Mouse (Mus musculus) lung, embryonic 14.5 days (tissue): ENCODE measurements around the gene 1700049E17Rik2. TPM values are rescaled to one million over a fixed set of nuclear protein-coding genes. Genes with fewer than 3 reads are reported as not detected.
"Not testable (repeated sequence)": the region's sequence is repeated elsewhere in the genome, so short reads cannot be mapped to it uniquely, and the experiment has no call there.

ENCODE experiments used
- ATAC-seq: fragments of 200-750 bp; cut with Nextera tagmentation; 2 replicates; pipeline ENCODE4 v1.8.0; 2017; ENCODE audit warnings: mild to moderate bottlenecking, moderate TSS enrichment, moderate library complexity; ENCODE audit not compliant: insufficient read depth
- DNase-seq: peaks from one replicate; pipeline ENCODE4 v3.0.0-alpha.2; 2015
- H3K27ac ChIP-seq: fragments of 300-500 bp; sonication (generic); 2 replicates; pipeline ENCODE4 v1.5.1; 2014; ENCODE audit warnings: low read depth, mild to moderate bottlenecking, moderate library complexity
- H3K27me3 ChIP-seq: fragments of 300-500 bp; sonication (generic); 2 replicates; pipeline ENCODE4 v1.6.1; 2014; ENCODE audit warnings: low read length, control low read depth; ENCODE audit not compliant: insufficient read depth
- H3K36me3 ChIP-seq: fragments of 300-500 bp; sonication (generic); 2 replicates; pipeline ENCODE4 v1.6.1; 2014; ENCODE audit warnings: control low read depth; ENCODE audit not compliant: insufficient read depth
- H3K4me1 ChIP-seq: fragments of 300-500 bp; sonication (generic); 2 replicates; pipeline ENCODE4 v1.6.1; 2014; ENCODE audit warnings: antibody characterized with exemption, control low read depth; ENCODE audit not compliant: insufficient read depth
- H3K4me2 ChIP-seq: fragments of 300-500 bp; sonication (generic); 2 replicates; pipeline ENCODE4 v1.6.1; 2014; ENCODE audit warnings: mild to moderate bottlenecking
- H3K4me3 ChIP-seq: fragments of 300-500 bp; sonication (generic); 2 replicates; pipeline ENCODE4 v1.5.1; 2014; ENCODE audit warnings: low read depth, low read length
- H3K9ac ChIP-seq: fragments of 300-500 bp; sonication (generic); 2 replicates; pipeline ENCODE4 v1.6.1; 2014
- H3K9me3 ChIP-seq: fragments of 300-500 bp; sonication (generic); 2 replicates; pipeline ENCODE4 v1.6.1; 2016; ENCODE audit warnings: low read depth, low read length, control low read depth
- WGBS: fragments of 180-500 bp; shearing (Covaris S2); extraction: QIAGEN DNeasy Blood & Tissue Kit; methylation state at CpG from one replicate; pipeline ENCODE4 v1.1.7; 2014; 5-methylcytosine and 5-hydroxymethylcytosine counted together
- polyA plus RNA-seq: library from polyadenylated mRNA; unstranded; fragments of >200 nt; fragmentation: Nextera tagmentation; extraction: Ambion mirVana; gene quantifications from 2 replicates; pipeline ENCODE4 v1.2.1, GENCODE M21; 2014

The 1700049E17Rik2 gene
- polyA plus RNA-seq = not detected in 2 replicates

DNA sequence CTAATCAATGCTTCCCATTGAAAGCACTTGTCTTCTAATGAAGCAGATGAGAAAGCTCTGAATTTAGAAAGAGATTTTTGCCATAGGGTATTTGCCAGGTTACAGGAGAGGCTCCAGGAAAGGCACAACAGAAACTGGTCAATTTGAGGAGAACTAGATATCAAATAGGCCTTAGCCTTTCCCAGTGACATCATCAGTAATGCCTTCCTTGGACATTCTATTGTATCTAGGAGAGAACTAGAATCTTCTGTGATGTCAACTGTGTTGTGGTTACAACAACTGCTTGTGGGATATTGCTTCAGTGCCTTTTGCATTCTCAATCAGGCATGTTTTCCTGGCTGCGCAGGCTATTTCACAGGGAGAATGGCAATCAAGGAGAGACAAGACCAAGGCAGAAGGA is at the start of gene 1700049E17Rik2:
TSS of gene 1700049E17Rik2 (plus strand) at position 301 of the 400 bp plus-strand sequence.
- H3K9ac ChIP-seq, H3K36me3 ChIP-seq, ATAC-seq, H3K9me3 ChIP-seq, H3K4me2 ChIP-seq, H3K27ac ChIP-seq, H3K27me3 ChIP-seq, H3K4me1 ChIP-seq, H3K4me3 ChIP-seq, DNase-seq: not testable (repeated sequence)
- no CpG with 5 or more reads among the region's 1 CpGs for WGBS

GRCm38 (mm10) chr14:41524695-41525094 is 48.3 kb upstream of the 1700049E17Rik2 start:
- H3K36me3 ChIP-seq, H3K4me1 ChIP-seq, H3K9me3 ChIP-seq, DNase-seq, H3K4me3 ChIP-seq, H3K4me2 ChIP-seq, H3K27me3 ChIP-seq, H3K9ac ChIP-seq, H3K27ac ChIP-seq, ATAC-seq: not testable (repeated sequence)
- WGBS = 57% methylated on average over 1 of the region's 1 CpGs

GRCm38 (mm10) chr14:41555483-41555882 is 17.5 kb upstream of the 1700049E17Rik2 start, which contains the start of gene Gm7970:
Gene Gm7970, minus strand, starts transcription at chr14:41555583.
- not testable (repeated sequence) for H3K4me3 ChIP-seq, H3K9me3 ChIP-seq, H3K36me3 ChIP-seq, H3K4me2 ChIP-seq, H3K27ac ChIP-seq, H3K4me1 ChIP-seq, H3K27me3 ChIP-seq, ATAC-seq, H3K9ac ChIP-seq, DNase-seq
- no CpG with 5 or more reads among the region's 2 CpGs for WGBS

DNA sequence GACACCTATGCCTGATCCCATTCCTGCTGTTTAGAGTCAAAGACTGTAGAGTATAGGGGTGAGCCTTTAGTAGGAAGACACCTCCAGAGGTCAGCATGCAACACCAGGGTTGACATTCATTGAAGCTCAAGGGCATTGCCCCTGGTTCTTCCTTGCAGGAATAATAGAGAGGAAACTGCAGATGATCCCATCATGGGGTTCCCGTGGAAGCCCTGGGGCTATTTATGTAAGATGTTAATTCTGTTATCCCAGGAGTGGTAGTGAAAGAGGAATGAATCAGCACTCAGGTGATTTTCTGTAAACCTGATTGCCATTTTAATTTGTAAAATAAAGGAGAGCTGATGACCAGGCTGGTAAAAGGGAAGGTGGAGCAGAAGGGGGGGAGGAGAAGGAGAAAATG is 13.3 kb downstream of the 1700049E17Rik2 start:
- H3K9me3 ChIP-seq, H3K4me3 ChIP-seq, H3K27me3 ChIP-seq, ATAC-seq, H3K4me2 ChIP-seq, DNase-seq, H3K36me3 ChIP-seq, H3K27ac ChIP-seq, H3K9ac ChIP-seq, H3K4me1 ChIP-seq: not testable (repeated sequence)
- WGBS = 76% methylated on average over 1 of the region's 1 CpGs

- 97% methylated on average over 15 of the region's 15 CpGs for WGBS
- not testable (repeated sequence) for ATAC-seq, H3K4me1 ChIP-seq, DNase-seq, H3K27me3 ChIP-seq, H3K36me3 ChIP-seq, H3K9me3 ChIP-seq, H3K4me3 ChIP-seq, H3K9ac ChIP-seq, H3K27ac ChIP-seq, H3K4me2 ChIP-seq
Observed at GRCm38 (mm10) chr14:41600935-41601334, 27.9 kb downstream of the 1700049E17Rik2 start.

DNA sequence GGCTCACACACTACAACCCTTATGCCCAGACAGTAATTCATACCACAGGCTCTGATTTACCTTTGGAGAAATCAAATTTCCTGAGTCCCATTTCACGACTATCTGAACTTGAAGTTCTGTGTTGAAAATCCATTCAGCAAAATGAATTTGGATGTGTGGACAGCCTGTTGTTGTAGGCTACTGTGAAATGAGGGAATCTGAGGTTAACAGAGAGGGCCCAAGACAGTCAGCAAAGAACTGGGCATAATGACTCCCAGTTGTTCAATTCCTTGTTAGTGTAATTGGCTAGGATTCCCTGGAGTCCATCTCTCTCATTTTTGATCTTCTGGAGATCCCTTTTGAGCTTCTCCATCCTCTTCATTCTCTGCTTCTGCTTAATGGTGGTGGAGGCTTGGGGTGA is 37.7 kb downstream of the 1700049E17Rik2 start:
- not testable (repeated sequence) for H3K27ac ChIP-seq, H3K4me1 ChIP-seq, H3K9me3 ChIP-seq, H3K4me3 ChIP-seq, H3K36me3 ChIP-seq, DNase-seq, H3K27me3 ChIP-seq, H3K9ac ChIP-seq, H3K4me2 ChIP-seq, ATAC-seq
- WGBS = 83% methylated on average over 1 of the region's 1 CpGs

- not testable (repeated sequence) for H3K27ac ChIP-seq, H3K9me3 ChIP-seq, H3K9ac ChIP-seq, DNase-seq, H3K36me3 ChIP-seq, H3K27me3 ChIP-seq, H3K4me2 ChIP-seq, H3K4me1 ChIP-seq, ATAC-seq, H3K4me3 ChIP-seq
- 89% methylated on average over 4 of the region's 5 CpGs for WGBS
Observed at GRCm38 (mm10) chr14:41622535-41622934, 49.5 kb downstream of the 1700049E17Rik2 start.

DNA sequence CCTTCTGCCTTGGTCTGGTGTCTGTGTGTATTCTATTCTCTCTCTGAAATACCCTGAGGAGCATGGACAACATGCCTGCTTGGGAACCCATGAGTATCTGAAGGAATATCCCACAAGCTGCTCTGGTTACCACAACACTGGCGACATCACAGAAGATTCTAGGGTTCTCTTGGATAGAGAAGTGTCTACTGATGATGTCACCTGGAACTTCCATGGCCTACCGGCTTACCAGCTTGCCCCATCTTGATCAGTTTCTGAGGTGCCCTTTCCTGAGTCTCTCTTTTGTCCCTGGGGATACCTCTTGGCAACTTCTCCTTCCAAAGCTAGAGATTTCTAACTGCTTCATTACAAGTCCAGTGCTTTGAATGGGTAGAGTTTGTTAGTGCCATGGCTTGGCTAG is 51.5 kb downstream of the 1700049E17Rik2 start, which contains the start of gene Gm3072:
TSS of gene Gm3072 (minus strand) at position 101 of the 400 bp plus-strand sequence.
- H3K36me3 ChIP-seq, H3K27me3 ChIP-seq, H3K4me1 ChIP-seq, H3K27ac ChIP-seq, H3K4me3 ChIP-seq, ATAC-seq, H3K4me2 ChIP-seq, H3K9ac ChIP-seq, DNase-seq, H3K9me3 ChIP-seq: not testable (repeated sequence)
- 82% methylated on average over 1 of the region's 2 CpGs for WGBS

DNA sequence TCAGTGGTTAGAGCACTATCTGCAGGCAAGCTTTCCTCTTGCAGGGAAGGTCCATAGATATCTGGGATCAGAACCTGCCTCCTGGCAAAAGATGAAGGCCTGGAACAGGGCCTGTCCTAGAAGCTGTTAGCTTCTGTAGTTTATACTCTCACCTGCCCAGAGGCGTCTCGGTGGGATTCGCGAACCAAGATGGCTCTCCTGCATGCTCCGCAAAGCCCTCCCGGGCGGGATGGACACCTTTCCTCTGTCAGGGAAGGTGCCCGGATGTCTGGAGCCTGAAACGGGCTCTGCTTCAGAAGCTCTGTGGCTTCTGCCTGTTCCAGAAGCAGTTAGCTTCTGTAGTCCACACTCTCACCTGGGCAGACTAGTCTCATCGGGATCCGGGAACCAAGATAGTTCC is 57.1 kb downstream of the 1700049E17Rik2 start:
- not testable (repeated sequence) for H3K27ac ChIP-seq, H3K9ac ChIP-seq, H3K4me3 ChIP-seq, H3K4me2 ChIP-seq, H3K4me1 ChIP-seq, ATAC-seq, H3K9me3 ChIP-seq, H3K27me3 ChIP-seq, DNase-seq, H3K36me3 ChIP-seq
- 92% methylated on average over 9 of the region's 11 CpGs for WGBS
